Mouse (Mus musculus) C2C12 (cell line): Measurements from ENCODE around the gene Ifna7. TPM values are rescaled to one million over a fixed set of nuclear protein-coding genes. Genes with fewer than 3 reads are reported as not detected.

Experiments used
- H3K27me3 ChIP-seq: one replicate; pipeline ENCODE4 v1.6.1; 2011; ENCODE audit not compliant: control insufficient read depth, insufficient read depth, insufficient read length
- H3K36me3 ChIP-seq: one replicate; pipeline ENCODE4 v1.6.1; 2011; ENCODE audit not compliant: control insufficient read depth, insufficient read depth
- H3K4me3 ChIP-seq: one replicate; pipeline ENCODE4 v1.5.1; 2011; ENCODE audit warnings: mild to moderate bottlenecking, control low read depth; ENCODE audit not compliant: poor library complexity, insufficient read depth, severe bottlenecking
- H3K79me2 ChIP-seq: one replicate; pipeline ENCODE4 v1.6.1; 2011; ENCODE audit not compliant: control insufficient read depth, insufficient read depth
- H3K79me3 ChIP-seq: one replicate; pipeline ENCODE4 v1.6.1; 2011; ENCODE audit warnings: low read depth, control low read depth
- H3ac ChIP-seq: one replicate; pipeline ENCODE3; 2011; ENCODE audit warnings: low read depth; ENCODE audit not compliant: control insufficient read depth, insufficient read length
- CEBPB ChIP-seq: IDR thresholded peaks from one replicate; pipeline ENCODE4 v1.6.1; 2011; ENCODE audit warnings: low read depth, mild to moderate bottlenecking, control low read depth, moderate library complexity
- CTCF ChIP-seq: IDR thresholded peaks from one replicate; pipeline ENCODE4 v1.5.1; 2011; ENCODE audit not compliant: control insufficient read depth, insufficient read depth, insufficient read length
- FOSL1 ChIP-seq: IDR thresholded peaks from one replicate; pipeline ENCODE4 v1.8.0; 2011; ENCODE audit warnings: mild to moderate bottlenecking, low read length; ENCODE audit not compliant: poor library complexity, insufficient read depth, severe bottlenecking
- MAX ChIP-seq: IDR thresholded peaks from one replicate; pipeline ENCODE4 v1.6.1; 2011; ENCODE audit warnings: mild to moderate bottlenecking, control low read depth
- MYOD1 ChIP-seq: IDR thresholded peaks from one replicate; pipeline ENCODE4 v1.6.1; 2011; ENCODE audit warnings: low read depth; ENCODE audit not compliant: control insufficient read depth, insufficient read length
- MYOG ChIP-seq: IDR thresholded peaks from one replicate; pipeline ENCODE4 v1.6.1; 2011; ENCODE audit not compliant: control insufficient read depth, insufficient read length; ENCODE audit errors: extremely low read depth
- USF1 ChIP-seq: IDR thresholded peaks from one replicate; pipeline ENCODE4 v1.6.1; 2011; ENCODE audit warnings: low read depth, mild to moderate bottlenecking, control low read depth, moderate library complexity
- polyA plus RNA-seq: library from polyadenylated mRNA; unstranded; fragments of >200 nt; fragmentation: generic; extraction: Trizol; gene quantifications from one replicate; pipeline ENCODE4 v1.2.1, GENCODE M21; 2012; ENCODE audit warnings: missing spikeins

Ifna7 gene
- polyA plus RNA-seq, 1 experiment: not detected

DNA sequence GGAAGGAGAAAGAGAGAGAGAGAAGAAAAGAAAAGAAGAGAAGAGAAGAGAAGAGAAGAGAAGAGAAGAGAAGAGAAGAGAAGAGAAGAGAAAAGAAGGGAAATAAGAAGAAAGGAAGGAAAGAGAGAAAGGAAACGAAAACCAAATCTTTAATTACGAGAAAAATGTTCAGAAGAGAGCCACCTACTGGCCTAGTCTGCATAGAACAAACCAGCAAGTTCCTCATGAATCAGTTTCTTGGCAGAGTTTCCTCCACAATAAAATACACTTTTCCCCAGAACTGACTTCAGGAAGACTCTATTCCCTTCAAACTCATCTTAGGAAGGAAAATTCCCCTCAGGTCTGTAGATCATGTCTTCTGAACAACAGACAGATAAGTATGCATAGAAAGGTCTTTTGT is 29.3 kb downstream of the Ifna7 start:
- no peak overlapping the region for H3ac ChIP-seq
- no peaks in the 10 kb centered on the region for H3K36me3 ChIP-seq
- no peak overlapping the region for H3K4me3 ChIP-seq
- no peaks in the 10 kb centered on the region for H3K79me3 ChIP-seq
- peaks cover 12% of the 10 kb centered on the region for H3K27me3 ChIP-seq
- no peaks in the 10 kb centered on the region for H3K79me2 ChIP-seq
- TF ChIP-seq MYOG (no peak), CTCF (no peak), MYOD1 (no peak), USF1 (no peak), MAX (no peak)

- H3K79me3 ChIP-seq: no peaks in the 10 kb centered on the region
- no peak for TF ChIP-seq USF1
- H3K36me3 ChIP-seq: no peaks in the 10 kb centered on the region
- no peaks in the 10 kb centered on the region for H3K79me2 ChIP-seq
- H3ac ChIP-seq: no peak within 1 kb of the TSS
- peaks cover 24% of the 10 kb centered on the region for H3K27me3 ChIP-seq
- H3K4me3 ChIP-seq: no peak within 1 kb of the TSS
Measured at GRCm38 (mm10) chr4:88849698-88850097, 33.7 kb downstream of the Ifna7 start, which contains the start of gene Ifna1. Gene Ifna1, plus strand, starts transcription at chr4:88850087.

GRCm38 (mm10) chr4:88851026-88851763 is 35.2 kb downstream of the Ifna7 start:
- TF ChIP-seq CEBPB (no peak), MAX (no peak), USF1 (no peak), CTCF (no peak), MYOD1 (no peak), MYOG (no peak), FOSL1 (no peak)
- Histone ChIP-seq H3K79me2 (no peaks in the 10 kb centered on the region), H3K27me3 (peaks cover 25% of the 10 kb centered on the region), H3K79me3 (no peaks in the 10 kb centered on the region), H3K4me3 (no peak overlapping the region), H3ac (no peak overlapping the region), H3K36me3 (no peaks in the 10 kb centered on the region)

DNA sequence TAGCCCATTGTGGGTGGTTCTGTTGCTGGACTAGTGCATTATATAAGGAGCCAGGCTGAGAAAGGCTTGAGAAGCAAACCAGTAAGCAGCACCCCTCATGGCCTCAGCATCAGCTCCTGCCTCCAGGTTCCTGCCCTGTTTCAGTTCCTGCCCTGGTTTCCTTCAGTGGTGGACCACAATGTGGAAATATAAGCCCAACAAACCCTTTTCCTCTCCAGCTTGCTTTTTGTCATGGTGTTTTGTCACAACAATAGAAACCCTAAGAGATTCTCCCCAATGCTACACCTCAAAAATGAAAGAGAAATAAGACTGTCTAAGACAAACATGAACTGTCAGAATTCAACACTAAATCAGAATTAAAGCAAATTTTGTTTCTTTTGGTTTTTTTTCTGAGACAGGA is 43.2 kb downstream of the Ifna7 start:
- H3K36me3 ChIP-seq: no peaks in the 10 kb centered on the region
- H3K79me3 ChIP-seq: no peaks in the 10 kb centered on the region
- H3K79me2 ChIP-seq: no peaks in the 10 kb centered on the region
- TF ChIP-seq MAX: no peak
- TF ChIP-seq MYOG: no peak
- TF ChIP-seq CEBPB: no peak
- TF ChIP-seq FOSL1: no peak
- no peak for TF ChIP-seq CTCF
- no peak for TF ChIP-seq USF1
- H3K4me3 ChIP-seq: no peak overlapping the region
- H3K27me3 ChIP-seq: peaks cover 32% of the 10 kb centered on the region
- no peak overlapping the region for H3ac ChIP-seq

DNA sequence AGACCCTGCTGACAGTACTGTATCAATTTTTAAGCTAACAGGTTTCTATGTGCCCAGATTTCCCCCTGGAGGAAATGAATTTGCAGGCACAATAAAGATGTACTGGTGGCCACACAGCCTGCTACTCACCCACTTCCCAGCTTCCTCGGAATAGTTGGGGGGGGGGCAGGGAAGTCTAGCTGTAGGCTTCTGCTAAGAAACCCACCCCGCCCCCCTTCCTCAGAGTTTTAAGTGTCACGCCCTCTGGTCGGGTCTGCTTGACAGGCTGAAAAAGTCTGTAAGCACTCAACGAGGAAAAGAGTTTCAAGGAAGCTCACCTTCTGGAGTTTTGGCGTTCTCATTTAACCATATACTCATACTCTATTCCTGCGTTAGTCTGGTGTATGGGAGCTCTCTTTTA is 47.3 kb downstream of the Ifna7 start:
- Histone ChIP-seq H3K27me3 (peaks cover 28% of the 10 kb centered on the region), H3K79me3 (no peaks in the 10 kb centered on the region), H3K4me3 (no peak overlapping the region), H3ac (no peak overlapping the region), H3K36me3 (no peaks in the 10 kb centered on the region), H3K79me2 (no peaks in the 10 kb centered on the region)
- TF ChIP-seq CEBPB (no peak), FOSL1 (no peak), CTCF (no peak), USF1 (no peak), MYOD1 (no peak), MYOG (no peak), MAX (no peak)

DNA sequence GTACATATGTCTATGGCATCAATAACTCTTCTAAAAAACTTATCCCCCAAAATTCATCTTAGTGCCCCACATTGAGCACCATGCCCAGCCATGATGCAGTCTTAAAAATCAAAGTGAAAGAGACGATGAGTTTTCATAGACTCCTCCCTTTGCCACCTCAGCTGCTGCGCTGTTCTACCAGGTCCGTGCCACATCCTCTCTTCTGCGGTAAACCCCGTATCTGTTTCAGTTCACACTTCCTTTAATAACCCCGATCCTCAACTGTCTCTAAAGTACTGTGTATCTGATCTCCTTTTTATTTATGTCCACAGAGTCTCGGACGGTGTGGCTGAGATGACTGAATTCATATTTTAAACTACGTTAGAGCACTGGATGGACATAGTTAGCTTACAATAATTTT is 48.6 kb downstream of the Ifna7 start:
- Histone ChIP-seq H3K36me3 (no peaks in the 10 kb centered on the region), H3K27me3 (peaks cover 27% of the 10 kb centered on the region), H3K4me3 (no peak overlapping the region), H3K79me3 (no peaks in the 10 kb centered on the region), H3K79me2 (no peaks in the 10 kb centered on the region), H3ac (no peak overlapping the region)
- TF ChIP-seq USF1: no peak
- no peak for TF ChIP-seq CTCF
- TF ChIP-seq MAX: no peak
- TF ChIP-seq FOSL1: no peak
- TF ChIP-seq MYOG: no peak
- TF ChIP-seq CEBPB: no peak
- TF ChIP-seq MYOD1: no peak
